Mouse (Mus musculus) MEL (cell line): ENCODE results near the gene Epha6.

Experiments used
- CTCF ChIP-seq, 3 experiments: IDR thresholded peaks in 2 of 3; conservative IDR thresholded peaks in 1 of 3; 2 replicates each; pipeline ENCODE4 v1.5.1; 2011 to 2012; ENCODE audit warnings: low read length in 3 of 3, low read depth in 2 of 3, mild to moderate bottlenecking in 2 of 3, improper control_type of control experiment in 1 of 3, inconsistent platforms in 1 of 3, mixed read lengths in 1 of 3, moderate library complexity in 1 of 3; ENCODE audit not compliant: control insufficient read depth in 1 of 3, insufficient read depth in 1 of 3, poor library complexity in 1 of 3, severe bottlenecking in 1 of 3
- E2F4 ChIP-seq: IDR thresholded peaks from 2 replicates; pipeline ENCODE4 v1.6.1; 2011; ENCODE audit warnings: low read depth, low read length, improper control_type of control experiment, borderline replicate concordance
- GATA1 ChIP-seq: IDR thresholded peaks from 2 replicates; pipeline ENCODE4 v1.6.1; 2011; ENCODE audit warnings: low read depth, low read length, improper control_type of control experiment
- HCFC1 ChIP-seq: IDR thresholded peaks from 2 replicates; pipeline ENCODE4 v1.6.1; 2012; ENCODE audit warnings: low read depth, mild to moderate bottlenecking, inconsistent platforms, low read length, improper control_type of control experiment, moderate library complexity
- MAX ChIP-seq: IDR thresholded peaks from 2 replicates; pipeline ENCODE4 v1.6.1; 2011; ENCODE audit warnings: low read length, improper control_type of control experiment
- NRF1 ChIP-seq: IDR thresholded peaks from 2 replicates; pipeline ENCODE4 v1.6.1; 2014; ENCODE audit warnings: low read depth, mild to moderate bottlenecking, inconsistent platforms, low read length, improper control_type of control experiment, moderate library complexity; ENCODE audit not compliant: poor library complexity, insufficient read depth, severe bottlenecking
- POLR2AphosphoS2 ChIP-seq: IDR thresholded peaks from 2 replicates; pipeline ENCODE4 v1.6.1; 2011; ENCODE audit warnings: low read length, improper control_type of control experiment
- RAD21 ChIP-seq: IDR thresholded peaks from 2 replicates; pipeline ENCODE4 v1.6.1; 2011; ENCODE audit warnings: mild to moderate bottlenecking, low read depth, low read length, improper control_type of control experiment
- TBP ChIP-seq: IDR thresholded peaks from 2 replicates; pipeline ENCODE4 v1.8.0; 2011; ENCODE audit warnings: low read depth, low read length, improper control_type of control experiment
- USF1 ChIP-seq: IDR thresholded peaks from 2 replicates; pipeline ENCODE4 v1.6.1; 2014; ENCODE audit warnings: low read depth, mild to moderate bottlenecking, inconsistent platforms, low read length, improper control_type of control experiment, moderate library complexity
- ZNF384 ChIP-seq: IDR thresholded peaks from 2 replicates; pipeline ENCODE4 v1.6.1; 2012; ENCODE audit warnings: low read depth, mild to moderate bottlenecking, inconsistent platforms, low read length, improper control_type of control experiment

- TF ChIP-seq USF1 (no peak), MAX (no peak), ZNF384 (no peak), RAD21 (no peak), HCFC1 (no peak), TBP (no peak), CTCF (IDR thresholded peaks at IDR 0.05 in 2 of 3, conservative IDR thresholded peaks at IDR 0.05 in 1 of 3; ENCODE audit: control insufficient read depth in 1 of 3, insufficient read depth in 1 of 3, low read depth in 2 of 3, low read length in 3 of 3, poor library complexity in 1 of 3, severe bottlenecking in 1 of 3) (no peak), GATA1 (no peak), E2F4 (no peak), NRF1 (no peak), POLR2AphosphoS2 (no peak)
Observed at GRCm38 (mm10) chr16:59634598-59634997, 970.7 kb downstream of the Epha6 start.
